Mouse (Mus musculus): Measurements from ENCODE around the gene Akap14. TPM values are rescaled to one million over a fixed set of nuclear protein-coding genes. Genes with fewer than 3 reads are reported as not detected.
A peak's percentile ranks its signal among the peaks of the same experiment; 100 is the strongest.
"Not testable (repeated sequence)": the region's sequence is repeated elsewhere in the genome, so short reads cannot be mapped to it uniquely, and the experiment has no call there.

Gene Akap14
- polyA plus RNA-seq, 1 experiment, result not detected

- Histone ChIP-seq H3K4me1 (ENCODE audit: control insufficient read depth, insufficient read depth, insufficient read length, low read length) (no peaks in the 10 kb centered on the region), H3K36me3 (ENCODE audit: control insufficient read depth, insufficient read depth, low read length) (no peaks in the 10 kb centered on the region), H3K27me3 (ENCODE audit: control insufficient read depth, insufficient read depth, low read length) (no peaks in the 10 kb centered on the region), H3K27ac (ENCODE audit: insufficient read depth, low read depth, low read length) (no peak overlapping the region), H3K4me3 (ENCODE audit: low read depth, low read length) (no peak overlapping the region)
- 24% methylated on average over 3 of the region's 3 CpGs for WGBS
- no peak for TF ChIP-seq POLR2A (IDR thresholded peaks at IDR 0.05; ENCODE audit: low read depth, low read length)
- TF ChIP-seq CTCF (IDR thresholded peaks at IDR 0.05; ENCODE audit: extremely low read depth, insufficient read length, insufficient replicate concordance, low read depth, low read length), result no peak
Measured at GRCm38 (mm10) chrX:37167085-37167484, 1.6 kb downstream of the Akap14 start.

- TF ChIP-seq POLR2A (IDR thresholded peaks at IDR 0.05; ENCODE audit: low read depth, low read length), result no peak
- no peak for TF ChIP-seq CTCF (IDR thresholded peaks at IDR 0.05; ENCODE audit: extremely low read depth, insufficient read length, insufficient replicate concordance, low read depth, low read length)
- WGBS, result 84% methylated on average over 18 of the region's 18 CpGs
- Histone ChIP-seq H3K4me1 (ENCODE audit: control insufficient read depth, insufficient read depth, insufficient read length, low read length) (0 out of 2 replicates have a peak, but pooled peaks cover 3% of the 10 kb centered on the region), H3K4me3 (ENCODE audit: low read depth, low read length) (peak overlapping the region; percentile 40), H3K27me3 (ENCODE audit: control insufficient read depth, insufficient read depth, low read length) (no peaks in the 10 kb centered on the region), H3K36me3 (ENCODE audit: control insufficient read depth, insufficient read depth, low read length) (no peaks in the 10 kb centered on the region), H3K27ac (ENCODE audit: insufficient read depth, low read depth, low read length) (no peak overlapping the region)
Measured at GRCm38 (mm10) chrX:37163115-37163514, 5.5 kb downstream of the Akap14 start.

- Histone ChIP-seq H3K27ac (ENCODE audit: insufficient read depth, low read depth, low read length) (no peak overlapping the region), H3K36me3 (ENCODE audit: control insufficient read depth, insufficient read depth, low read length) (no peaks in the 10 kb centered on the region; the same call in 1 of the 2 replicates), H3K4me3 (ENCODE audit: low read depth, low read length) (peak overlapping the region; percentile 38; the same call in 1 of the 2 replicates), H3K27me3 (ENCODE audit: control insufficient read depth, insufficient read depth, low read length) (no peaks in the 10 kb centered on the region), H3K4me1 (ENCODE audit: control insufficient read depth, insufficient read depth, insufficient read length, low read length) (0 out of 2 replicates have a peak, but pooled peaks cover 3% of the 10 kb centered on the region)
- 35% methylated on average over 10 of the region's 10 CpGs for WGBS
- no peak for TF ChIP-seq CTCF (IDR thresholded peaks at IDR 0.05; ENCODE audit: extremely low read depth, insufficient read length, insufficient replicate concordance, low read depth, low read length)
- no peak for TF ChIP-seq POLR2A (IDR thresholded peaks at IDR 0.05; ENCODE audit: low read depth, low read length)
Measured at GRCm38 (mm10) chrX:37161169-37161568, 7.5 kb downstream of the Akap14 start.

GRCm38 (mm10) chrX:37157839-37158238, 10.8 kb downstream of the Akap14 start:
- no peaks in the 10 kb centered on the region for H3K27me3 ChIP-seq (ENCODE audit: control insufficient read depth, insufficient read depth, low read length)
- peaks cover 6% of the 10 kb centered on the region; the same call in 1 of the 2 replicates for H3K36me3 ChIP-seq (ENCODE audit: control insufficient read depth, insufficient read depth, low read length)
- H3K4me1 ChIP-seq (ENCODE audit: control insufficient read depth, insufficient read depth, insufficient read length, low read length), result 0 out of 2 replicates have a peak, but pooled peaks cover 3% of the 10 kb centered on the region
- no peak overlapping the region for H3K27ac ChIP-seq (ENCODE audit: insufficient read depth, low read depth, low read length)
- no peak overlapping the region for H3K4me3 ChIP-seq (ENCODE audit: low read depth, low read length)
- TF ChIP-seq POLR2A (IDR thresholded peaks at IDR 0.05; ENCODE audit: low read depth, low read length) (no peak), CTCF (IDR thresholded peaks at IDR 0.05; ENCODE audit: extremely low read depth, insufficient read length, insufficient replicate concordance, low read depth, low read length) (no peak)
- 62% methylated on average over 4 of the region's 4 CpGs for WGBS

- H3K27me3 ChIP-seq (ENCODE audit: control insufficient read depth, insufficient read depth, low read length), result no peaks in the 10 kb centered on the region
- TF ChIP-seq CTCF (IDR thresholded peaks at IDR 0.05; ENCODE audit: extremely low read depth, insufficient read length, insufficient replicate concordance, low read depth, low read length) (peak; percentile 12; the same call in 1 of the 2 replicates), POLR2A (IDR thresholded peaks at IDR 0.05; ENCODE audit: low read depth, low read length) (no peak)
- no peaks in the 10 kb centered on the region for H3K4me1 ChIP-seq (ENCODE audit: control insufficient read depth, insufficient read depth, insufficient read length, low read length)
- no peak overlapping the region for H3K4me3 ChIP-seq (ENCODE audit: low read depth, low read length)
- WGBS, result 89% methylated on average over 2 of the region's 2 CpGs
- H3K27ac ChIP-seq (ENCODE audit: insufficient read depth, low read depth, low read length), result no peak overlapping the region
- H3K36me3 ChIP-seq (ENCODE audit: control insufficient read depth, insufficient read depth, low read length), result peaks cover 21% of the 10 kb centered on the region
Measured at GRCm38 (mm10) chrX:37144954-37145353, 23.7 kb downstream of the Akap14 start.

GRCm38 (mm10) chrX:37144498-37144897, 24.1 kb downstream of the Akap14 start:
- not testable (repeated sequence) for H3K27ac ChIP-seq (ENCODE audit: insufficient read depth, low read depth, low read length); H3K4me3 ChIP-seq (ENCODE audit: low read depth, low read length); H3K4me1 ChIP-seq (ENCODE audit: control insufficient read depth, insufficient read depth, insufficient read length, low read length); H3K27me3 ChIP-seq (ENCODE audit: control insufficient read depth, insufficient read depth, low read length)
- H3K36me3 ChIP-seq (ENCODE audit: control insufficient read depth, insufficient read depth, low read length), result peaks cover 21% of the 10 kb centered on the region
- 74% methylated on average over 2 of the region's 4 CpGs for WGBS

- Histone ChIP-seq H3K4me3 (ENCODE audit: low read depth, low read length) (no peak overlapping the region), H3K4me1 (ENCODE audit: control insufficient read depth, insufficient read depth, insufficient read length, low read length) (no peaks in the 10 kb centered on the region), H3K36me3 (ENCODE audit: control insufficient read depth, insufficient read depth, low read length) (peaks cover 22% of the 10 kb centered on the region), H3K27me3 (ENCODE audit: control insufficient read depth, insufficient read depth, low read length) (no peaks in the 10 kb centered on the region), H3K27ac (ENCODE audit: insufficient read depth, low read depth, low read length) (no peak overlapping the region)
- TF ChIP-seq POLR2A (IDR thresholded peaks at IDR 0.05; ENCODE audit: low read depth, low read length), result no peak
- TF ChIP-seq CTCF (IDR thresholded peaks at IDR 0.05; ENCODE audit: extremely low read depth, insufficient read length, insufficient replicate concordance, low read depth, low read length), result no peak
- 84% methylated on average over 3 of the region's 3 CpGs for WGBS
Measured at GRCm38 (mm10) chrX:37141732-37142131, 26.9 kb downstream of the Akap14 start.

All from small intestine, adult 2 months (tissue).